Mouse (Mus musculus) liver, postnatal 0 days (tissue): ENCODE measurements around the gene Pigt. TPM values are rescaled to one million over a fixed set of nuclear protein-coding genes. Genes with fewer than 3 reads are reported as not detected.

Experiments
- ATAC-seq: fragments of 200-750 bp; cut with Nextera tagmentation; 2 replicates; pipeline ENCODE4 v1.8.0; 2017; ENCODE audit warnings: mild to moderate bottlenecking, moderate library complexity
- DNase-seq: peaks from one replicate; pipeline ENCODE4 v3.0.0-alpha.2; 2016
- H3K27ac ChIP-seq: fragments of 300-500 bp; sonication (generic); 2 replicates; pipeline ENCODE4 v1.5.1; 2014; ENCODE audit warnings: antibody characterized with exemption, moderate library complexity, mild to moderate bottlenecking, low read depth
- H3K27me3 ChIP-seq: fragments of 300-500 bp; sonication (generic); 2 replicates; pipeline ENCODE4 v1.6.1; 2014; ENCODE audit warnings: low read length, control low read depth, mixed read lengths; ENCODE audit not compliant: insufficient read depth
- H3K36me3 ChIP-seq: fragments of 300-500 bp; sonication (generic); replicated peaks from 2 replicates; pipeline ENCODE4 v1.6.1; 2014; ENCODE audit warnings: mild to moderate bottlenecking, control low read depth, low read length, moderate library complexity, mixed read lengths; ENCODE audit not compliant: insufficient read depth
- H3K4me1 ChIP-seq: fragments of 300-500 bp; sonication (generic); 2 replicates; pipeline ENCODE4 v1.6.1; 2014; ENCODE audit warnings: antibody characterized with exemption, mild to moderate bottlenecking, control low read depth; ENCODE audit not compliant: insufficient read depth
- H3K4me2 ChIP-seq: fragments of 300-500 bp; sonication (generic); 2 replicates; pipeline ENCODE4 v1.6.1; 2014; ENCODE audit warnings: low read depth, mild to moderate bottlenecking, low read length, moderate library complexity, mixed read lengths
- H3K4me3 ChIP-seq: fragments of 300-500 bp; sonication (generic); 2 replicates; pipeline ENCODE4 v1.5.1; 2014; ENCODE audit warnings: low read depth, low read length
- H3K9ac ChIP-seq: fragments of 300-500 bp; sonication (generic); replicated peaks from 2 replicates; pipeline ENCODE4 v1.6.1; 2014; ENCODE audit warnings: mild to moderate bottlenecking, moderate library complexity
- H3K9me3 ChIP-seq: fragments of 300-500 bp; sonication (generic); 2 replicates; pipeline ENCODE4 v1.6.1; 2016; ENCODE audit warnings: mild to moderate bottlenecking, control low read depth, low read length, mixed read lengths
- CTCF ChIP-seq: sonication (generic); IDR thresholded peaks from 2 replicates; pipeline ENCODE4 v1.5.1; 2016; ENCODE audit warnings: antibody characterized with exemption, low read depth
- EP300 ChIP-seq: IDR thresholded peaks from 2 replicates; pipeline ENCODE4 v1.6.1; 2016; ENCODE audit warnings: antibody characterized with exemption, low read depth, mild to moderate bottlenecking
- WGBS: fragments of 180-500 bp; shearing (Covaris S2); extraction: QIAGEN DNeasy Blood & Tissue Kit; methylation state at CpG from one replicate; pipeline ENCODE4 v1.1.7; 2014; ENCODE audit not compliant: insufficient replicate concordance; 5-methylcytosine and 5-hydroxymethylcytosine counted together
- polyA plus RNA-seq: library from polyadenylated mRNA; unstranded; fragments of >200 nt; fragmentation: Nextera tagmentation; extraction: Ambion mirVana; gene quantifications from 2 replicates; pipeline ENCODE4 v1.2.1, GENCODE M21; 2015

Pigt gene
- polyA plus RNA-seq, 1 experiment from 2014 or later = 24.3 TPM

DNA sequence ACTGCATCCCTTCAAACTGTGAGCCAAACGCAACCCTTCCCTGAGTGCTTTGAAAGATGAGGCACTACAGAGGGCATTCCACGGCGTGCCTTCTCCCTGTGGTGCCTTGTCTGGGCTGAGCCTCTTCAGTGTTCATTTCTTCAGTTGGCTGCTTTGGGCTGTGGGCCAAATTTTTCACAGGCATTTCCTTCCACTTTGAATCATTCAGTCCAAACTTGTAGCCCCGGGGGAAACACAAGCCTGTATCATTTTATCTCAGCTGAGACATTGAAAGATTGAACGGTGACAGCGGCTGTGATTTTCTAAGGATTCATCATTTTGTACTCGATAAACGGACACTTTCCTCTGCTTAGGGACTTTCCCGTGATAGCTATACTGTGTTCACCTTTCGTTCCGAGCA lies 19.3 kb downstream of the Pigt start:
- Histone ChIP-seq H3K36me3 (no peaks in the 10 kb centered on the region), H3K9ac (no peak overlapping the region), H3K27me3 (no peaks in the 10 kb centered on the region), H3K27ac (no peak overlapping the region), H3K4me2 (no peak overlapping the region), H3K9me3 (no peaks in the 10 kb centered on the region), H3K4me3 (no peak overlapping the region), H3K4me1 (peaks cover 6% of the 10 kb centered on the region; the same call in 1 of the 2 replicates)
- TF ChIP-seq EP300 = no peak
- no peak for TF ChIP-seq CTCF
- ATAC-seq = no peak
- DNase-seq = no peak
- WGBS = 81% methylated on average over 11 of the region's 11 CpGs

DNA sequence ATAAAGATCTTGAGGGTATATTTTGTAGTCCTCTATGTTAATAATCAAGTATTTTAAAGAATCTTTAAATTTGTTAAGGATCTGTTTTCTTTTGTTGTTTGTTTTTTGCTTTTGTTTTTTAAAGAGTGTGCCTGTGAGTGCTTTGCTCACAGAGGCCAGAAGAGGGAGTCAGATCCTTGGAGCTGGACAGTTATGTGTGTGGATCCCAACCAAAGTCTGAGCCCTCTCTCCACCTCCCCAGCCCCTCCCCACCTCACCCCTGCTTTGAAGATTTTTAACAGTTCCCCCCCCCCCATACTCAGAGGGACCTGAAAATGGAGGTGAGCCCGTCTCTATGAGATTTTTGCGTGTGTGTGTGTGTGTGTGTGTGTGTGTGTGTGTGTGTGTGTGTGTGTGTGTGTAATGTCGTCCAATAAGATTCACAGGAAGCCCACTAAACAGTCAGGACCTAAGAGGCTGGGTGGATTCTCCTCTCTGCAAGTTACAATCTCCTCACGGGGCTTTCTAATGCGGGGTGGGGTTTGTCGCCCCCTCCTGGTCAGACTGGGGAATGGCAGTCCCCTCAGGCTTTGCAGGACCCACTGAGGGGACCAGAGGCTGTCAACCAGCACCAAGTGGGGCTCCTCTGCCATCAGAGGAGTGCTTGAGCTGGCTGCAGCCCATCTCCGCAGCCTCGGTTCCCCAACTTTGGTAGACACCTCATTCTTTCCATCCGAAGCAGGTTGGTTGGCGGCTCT lies 20.3 kb downstream of the Pigt start:
- ATAC-seq = 0 out of 2 replicates have a peak, but pooled peaks have one; percentile 35
- H3K9me3 ChIP-seq = no peaks in the 10 kb centered on the region

DNA sequence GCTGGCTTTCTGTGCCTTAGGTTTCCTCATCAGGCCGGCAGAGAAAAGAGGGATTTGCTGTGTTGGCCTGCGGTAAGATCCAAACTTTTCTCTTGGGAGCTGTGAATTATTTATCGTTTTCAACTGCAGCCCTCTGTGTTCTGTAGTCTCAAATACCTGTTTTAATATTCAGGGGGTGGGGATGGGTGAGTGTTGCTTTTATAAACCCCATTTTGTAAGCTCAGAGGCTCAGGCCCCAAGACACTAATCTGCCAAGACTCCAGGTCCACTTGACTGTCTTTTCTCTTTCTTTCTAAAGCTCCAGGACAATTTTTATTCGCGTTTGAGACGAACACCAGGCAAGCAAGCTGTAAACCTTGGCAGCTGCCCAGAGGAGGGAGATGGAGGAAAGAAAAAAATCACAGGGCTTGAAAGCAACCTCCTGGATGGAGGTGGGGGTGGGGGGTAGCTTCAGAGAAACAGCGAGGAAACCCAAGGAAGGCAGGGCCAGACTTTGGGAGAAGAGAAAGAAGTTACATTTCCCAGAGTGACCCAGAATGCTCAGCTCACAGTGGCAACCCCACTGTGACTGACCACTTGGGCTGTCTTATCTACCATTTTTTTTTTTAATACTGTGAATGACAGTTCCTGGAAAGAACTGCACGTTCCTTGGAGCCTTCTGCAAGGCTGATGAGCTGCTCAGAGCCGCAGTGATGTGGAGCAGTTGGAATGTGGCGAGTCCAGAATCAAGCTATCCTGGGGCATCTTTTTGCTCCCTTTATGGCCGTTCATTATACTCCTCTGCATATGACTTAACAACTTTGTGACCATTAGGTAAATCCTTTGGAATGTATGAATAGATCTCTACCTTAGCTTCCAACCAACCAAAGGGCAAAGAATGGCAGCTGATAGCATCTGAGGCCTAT lies 21.2 kb downstream of the Pigt start:
- TF ChIP-seq EP300 (no peak), CTCF (no peak)
- Histone ChIP-seq H3K4me3 (no peak overlapping the region), H3K4me1 (0 out of 2 replicates have a peak, but pooled peaks cover 5% of the 10 kb centered on the region), H3K4me2 (no peak overlapping the region), H3K27me3 (no peaks in the 10 kb centered on the region), H3K9ac (no peak overlapping the region), H3K9me3 (no peaks in the 10 kb centered on the region), H3K36me3 (no peaks in the 10 kb centered on the region), H3K27ac (no peak overlapping the region)
- no peak for ATAC-seq
- 59% methylated on average over 11 of the region's 11 CpGs for WGBS
- no peak for DNase-seq

More for the DNA sequence above, 20.3 kb downstream of the Pigt start:
- Histone ChIP-seq H3K36me3 (no peaks in the 10 kb centered on the region), H3K4me3 (no peak overlapping the region), H3K27me3 (no peaks in the 10 kb centered on the region), H3K27ac (no peak overlapping the region), H3K4me1 (peaks cover 4% of the 10 kb centered on the region; the same call in 1 of the 2 replicates), H3K9ac (no peak overlapping the region), H3K4me2 (no peak overlapping the region)
- peak; percentile 62 for DNase-seq
- 33% methylated on average over 10 of the region's 10 CpGs for WGBS
- peak; percentile 92 for TF ChIP-seq CTCF
- TF ChIP-seq EP300 = no peak

DNA sequence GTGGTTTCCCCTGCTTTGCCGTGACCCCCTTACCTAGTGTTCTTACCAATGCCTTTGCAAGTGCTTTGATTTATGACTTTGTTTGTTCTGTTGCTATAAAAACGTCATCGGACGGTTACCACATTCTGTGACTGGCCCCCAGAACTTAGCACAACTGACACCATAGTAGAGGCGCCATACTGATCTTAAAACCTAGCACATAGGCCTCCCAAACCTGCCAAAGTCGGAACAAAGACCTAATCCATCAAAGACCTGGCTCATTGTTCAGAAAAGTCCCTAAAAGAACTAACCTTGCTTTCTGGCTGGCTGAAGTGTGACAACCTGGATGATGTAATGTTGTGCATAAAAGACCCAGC lies 21.8 kb downstream of the Pigt start:
- no peak overlapping the region for H3K4me2 ChIP-seq
- 0 out of 2 replicates have a peak, but pooled peaks cover 5% of the 10 kb centered on the region for H3K4me1 ChIP-seq
- DNase-seq (no peak), ATAC-seq (no peak)
- H3K4me3 ChIP-seq = no peak overlapping the region
- H3K27me3 ChIP-seq = no peaks in the 10 kb centered on the region
- WGBS = 57% methylated on average over 6 of the region's 6 CpGs
- no peaks in the 10 kb centered on the region for H3K36me3 ChIP-seq
- no peak for TF ChIP-seq EP300
- TF ChIP-seq CTCF = no peak
- H3K27ac ChIP-seq = no peak overlapping the region
- no peaks in the 10 kb centered on the region for H3K9me3 ChIP-seq
- no peak overlapping the region for H3K9ac ChIP-seq

DNA sequence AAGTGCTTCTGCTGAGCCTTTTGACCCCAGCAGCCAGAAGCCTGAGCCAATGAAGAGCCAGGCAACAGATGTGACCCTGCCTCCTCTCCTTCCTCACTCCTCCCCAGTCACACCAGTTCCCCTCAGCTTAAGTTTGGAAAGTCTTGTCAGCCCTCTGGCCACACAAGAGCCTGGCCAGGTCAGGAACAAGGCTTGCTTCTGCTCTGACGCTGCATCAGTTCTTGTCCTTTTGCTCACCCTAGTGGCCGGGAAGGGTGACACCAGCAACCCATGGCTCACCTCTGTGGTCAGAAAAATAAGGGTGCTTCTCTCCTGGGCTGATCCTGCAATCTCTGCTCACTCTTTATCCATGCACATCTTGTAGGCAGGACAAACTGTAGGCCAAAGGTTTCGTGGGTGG lies 23.5 kb downstream of the Pigt start:
- Histone ChIP-seq H3K4me3 (no peak overlapping the region), H3K4me2 (no peak overlapping the region), H3K9ac (no peak overlapping the region), H3K9me3 (no peaks in the 10 kb centered on the region), H3K27ac (no peak overlapping the region), H3K4me1 (0 out of 2 replicates have a peak, but pooled peaks cover 5% of the 10 kb centered on the region), H3K27me3 (no peaks in the 10 kb centered on the region), H3K36me3 (no peaks in the 10 kb centered on the region)
- peak; percentile 75 for ATAC-seq
- DNase-seq = peak; percentile 61
- TF ChIP-seq EP300 (no peak), CTCF (peak; percentile 88)
- WGBS = 3% methylated on average over 3 of the region's 3 CpGs

DNA sequence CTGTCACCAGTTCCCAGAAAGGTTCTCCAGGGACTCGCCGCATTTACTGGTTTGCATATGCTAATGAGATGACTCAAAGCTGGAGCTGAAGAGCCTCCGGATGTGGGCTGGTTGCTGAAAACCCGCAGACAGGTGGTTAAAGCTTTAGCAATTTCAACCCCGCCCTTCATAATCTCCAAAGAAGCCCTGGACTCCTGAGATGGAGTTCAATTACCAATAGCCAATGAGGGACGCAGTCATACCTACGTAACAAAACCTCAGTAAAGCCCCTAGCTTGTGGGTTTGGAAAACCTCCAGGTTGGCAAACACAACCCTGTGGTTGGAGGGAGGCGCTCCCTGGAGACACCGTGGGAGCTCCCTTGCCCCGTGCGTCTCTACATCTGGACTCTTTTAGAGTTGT lies 24.5 kb downstream of the Pigt start:
- Histone ChIP-seq H3K4me3 (no peak overlapping the region), H3K36me3 (no peaks in the 10 kb centered on the region), H3K27me3 (no peaks in the 10 kb centered on the region), H3K4me2 (peak overlapping the region; percentile 56), H3K9ac (no peak overlapping the region), H3K27ac (peak overlapping the region; percentile 76), H3K4me1 (0 out of 2 replicates have a peak, but pooled peaks cover 5% of the 10 kb centered on the region), H3K9me3 (no peaks in the 10 kb centered on the region)
- peak; percentile 42 for ATAC-seq
- DNase-seq = peak; percentile 57
- no peak for TF ChIP-seq CTCF
- TF ChIP-seq EP300 = 0 out of 2 replicates have a peak, but pooled peaks have one; percentile 23
- 5% methylated on average over 11 of the region's 11 CpGs for WGBS
